Mouse (Mus musculus) layer of hippocampus, postnatal 36 days (tissue): Measurements from ENCODE around the gene Iqgap2. TPM values are rescaled to one million over a fixed set of nuclear protein-coding genes. Genes with fewer than 3 reads are reported as not detected.

ENCODE experiments used
- DNase-seq, 2 experiments: peaks; one replicate each; pipeline ENCODE4 v3.0.0; 2022
- total RNA-seq, 2 experiments: library from RNA; stranded (reverse); gene quantifications; 2 replicates each; pipeline ENCODE4 v1.2.3; 2021

Iqgap2 gene
- total RNA-seq, 2 experiments from 2014 or later: 86.9 to 92.4 TPM

GRCm38 (mm10) chr13:95578016-95578697 lies 313.6 kb downstream of the Iqgap2 start:
- DNase-seq: no peak

Other genes starting within 250 kb of the Iqgap2 start
- under 1 TPM; 0.20 to 0.27 TPM for gene F2rl2, start 195.1 kb downstream of the Iqgap2 start, total RNA-seq
- gene Gm20075, start 189.5 kb upstream of the Iqgap2 start, total RNA-seq: 10 to 100 TPM; 21.3 to 24.8 TPM
- gene Gm17190, start 190.1 kb upstream of the Iqgap2 start, total RNA-seq: not detected
- 10 to 100 TPM; 14.2 to 14.5 TPM for gene Sv2c, start 240.7 kb upstream of the Iqgap2 start, total RNA-seq